Mouse (Mus musculus): ENCODE data around the gene Klhdc10. TPM values are rescaled to one million over a fixed set of nuclear protein-coding genes. Genes with fewer than 3 reads are reported as not detected.
"Not testable (repeated sequence)": the region's sequence is repeated elsewhere in the genome, so short reads cannot be mapped to it uniquely, and the experiment has no call there.

Klhdc10 gene
- 7.5 and 7.7 TPM in 2 replicates for total RNA-seq (2015; ENCODE audit: low replicate concordance)
- total RNA-seq (2017; ENCODE audit: low replicate concordance), result 12.1 and 18.4 TPM in 2 replicates

DNA sequence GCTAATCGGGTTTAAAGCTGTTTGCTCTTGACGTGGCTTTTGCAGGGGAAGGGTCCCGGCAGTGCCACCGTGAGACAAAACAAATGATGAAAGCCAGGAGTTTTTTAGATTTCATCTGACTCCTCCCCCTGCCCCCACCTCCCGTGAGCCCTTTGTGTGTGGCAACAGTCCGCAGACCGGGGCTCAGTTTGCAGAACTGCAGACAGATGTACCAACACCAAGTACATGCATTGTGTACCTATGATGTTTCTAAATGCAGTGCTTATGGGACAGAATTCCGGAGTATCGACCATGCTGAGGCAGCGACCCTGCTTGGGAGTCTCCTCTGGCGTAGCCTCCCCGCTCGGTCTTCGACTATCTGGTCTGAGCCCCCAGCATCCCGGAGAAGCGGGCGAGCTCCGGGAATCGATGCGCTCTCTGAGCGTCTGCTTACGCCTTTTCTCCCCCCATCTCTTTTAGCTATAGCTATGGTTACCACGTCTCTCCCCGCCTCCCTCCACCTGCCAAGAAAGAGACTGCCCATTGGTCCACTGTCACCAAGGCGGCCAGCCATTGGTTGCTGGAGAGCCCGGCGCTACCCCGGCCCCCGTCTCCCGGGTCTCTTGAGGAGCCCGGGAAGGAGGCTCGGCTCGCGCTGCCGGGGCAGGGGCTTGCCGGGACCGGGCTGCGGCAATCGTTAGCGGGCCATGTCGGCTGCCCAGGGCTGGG is at the start of gene Klhdc10:
Gene Klhdc10 (plus strand): TSS at position 561 of the 708 bp plus-strand sequence.
- ATAC-seq (replicated peaks; ENCODE audit: low FRiP score, poor library complexity, severe bottlenecking), result peak; percentile 96

DNA sequence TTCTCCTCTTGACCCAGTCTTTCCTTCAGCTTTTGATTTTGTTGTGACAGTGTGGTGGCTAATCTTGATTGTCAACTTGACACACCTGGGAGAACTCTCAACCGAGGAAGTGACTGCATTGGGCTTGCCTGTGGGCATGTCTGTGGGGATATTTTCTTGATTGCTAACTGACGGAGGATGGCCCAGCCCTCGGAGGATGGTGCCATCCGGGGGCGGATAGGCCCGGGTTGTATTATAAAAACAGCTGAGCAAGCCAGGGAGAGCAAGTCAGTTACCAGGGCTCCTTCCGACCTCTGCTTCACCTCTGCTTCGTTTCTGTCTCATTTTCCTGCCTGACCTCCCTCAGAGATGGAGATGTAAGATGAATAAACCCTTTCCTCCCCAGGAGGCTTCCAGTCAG is 48.9 kb upstream of the Klhdc10 start:
- no peak for ATAC-seq (replicated peaks; ENCODE audit: low FRiP score, poor library complexity, severe bottlenecking)

DNA sequence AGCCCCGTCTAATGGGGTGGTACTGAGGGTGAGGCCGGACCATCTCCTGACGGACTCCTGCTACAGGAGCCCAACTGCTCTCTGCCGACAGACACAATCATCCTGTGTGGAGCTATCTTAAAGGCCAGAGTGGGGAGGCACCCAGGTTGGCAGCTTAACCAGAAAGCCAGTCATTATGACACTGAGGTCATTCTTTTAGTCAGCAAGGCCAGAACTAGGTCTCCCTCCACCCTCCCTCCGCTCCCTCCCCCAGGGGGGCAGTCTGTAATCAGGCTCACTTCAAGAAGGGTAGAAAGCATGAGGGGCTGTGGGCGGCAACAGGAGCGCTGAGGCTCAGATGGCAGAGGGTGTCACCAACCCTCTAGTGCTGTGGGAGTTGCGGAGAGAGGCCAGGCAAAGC is 48.0 kb upstream of the Klhdc10 start:
- no peak for ATAC-seq (replicated peaks; ENCODE audit: low FRiP score, poor library complexity, severe bottlenecking)

DNA sequence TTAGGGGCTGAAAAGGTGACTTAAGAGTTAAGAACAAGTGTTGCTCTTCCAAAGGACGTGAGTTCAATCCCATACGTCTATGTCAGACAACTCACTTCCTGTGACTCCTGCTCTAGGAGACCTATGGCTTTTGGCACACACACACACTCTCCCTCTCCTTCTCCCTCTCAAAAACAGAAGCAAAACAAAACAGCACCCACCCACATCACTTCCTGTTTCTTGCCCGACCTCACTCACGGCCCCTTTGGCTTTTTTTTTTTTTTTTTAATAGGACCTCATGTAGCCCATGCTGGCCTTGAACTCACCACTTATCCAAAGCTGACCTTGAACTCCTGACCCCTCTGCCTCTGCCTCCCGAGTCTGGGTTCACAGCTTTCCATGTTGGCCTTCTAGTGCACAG is 46.9 kb upstream of the Klhdc10 start:
- ATAC-seq (replicated peaks; ENCODE audit: low FRiP score, poor library complexity, severe bottlenecking), result no peak

DNA sequence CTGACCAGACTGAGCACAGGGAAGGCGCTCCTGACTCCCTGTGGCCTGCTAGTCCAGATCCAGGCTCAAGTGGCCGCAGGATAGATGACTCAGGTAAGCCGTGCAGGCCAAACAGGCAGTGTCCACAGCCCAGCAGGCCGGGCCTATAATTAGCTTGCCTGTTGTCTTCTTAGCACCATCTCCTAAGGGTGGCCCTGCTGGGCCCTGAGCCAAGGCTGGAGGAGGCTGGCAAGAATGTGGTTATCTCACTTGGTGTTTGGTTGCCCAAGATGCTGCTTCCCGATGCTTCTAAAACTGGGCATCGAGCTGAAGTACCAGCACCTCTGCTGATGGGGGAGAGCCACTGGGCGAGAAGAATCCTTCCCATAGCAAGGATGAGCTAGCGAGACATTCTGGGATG is 46.0 kb upstream of the Klhdc10 start:
- ATAC-seq (replicated peaks; ENCODE audit: low FRiP score, poor library complexity, severe bottlenecking), result peak; percentile 83

DNA sequence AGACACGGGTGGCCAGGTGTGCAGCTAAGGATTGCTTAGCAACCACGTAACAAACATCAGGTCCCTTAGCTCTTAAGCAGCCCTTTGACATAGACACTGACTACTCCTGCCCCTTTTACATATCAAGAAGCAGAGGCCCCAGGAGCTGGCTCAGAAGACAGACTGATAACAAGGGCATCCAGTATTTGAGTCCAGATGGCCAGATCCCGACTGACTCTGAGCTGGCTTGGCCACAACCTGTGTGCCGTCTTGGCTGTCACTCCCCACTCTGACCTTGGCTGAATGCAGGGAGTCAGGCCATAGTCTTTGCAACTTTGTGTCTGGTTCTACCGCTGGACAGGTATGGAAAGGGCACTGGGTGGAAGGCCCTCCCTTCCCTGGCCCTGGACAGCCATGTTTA is 45.5 kb upstream of the Klhdc10 start:
- peak; percentile 54 for ATAC-seq (replicated peaks; ENCODE audit: low FRiP score, poor library complexity, severe bottlenecking)

DNA sequence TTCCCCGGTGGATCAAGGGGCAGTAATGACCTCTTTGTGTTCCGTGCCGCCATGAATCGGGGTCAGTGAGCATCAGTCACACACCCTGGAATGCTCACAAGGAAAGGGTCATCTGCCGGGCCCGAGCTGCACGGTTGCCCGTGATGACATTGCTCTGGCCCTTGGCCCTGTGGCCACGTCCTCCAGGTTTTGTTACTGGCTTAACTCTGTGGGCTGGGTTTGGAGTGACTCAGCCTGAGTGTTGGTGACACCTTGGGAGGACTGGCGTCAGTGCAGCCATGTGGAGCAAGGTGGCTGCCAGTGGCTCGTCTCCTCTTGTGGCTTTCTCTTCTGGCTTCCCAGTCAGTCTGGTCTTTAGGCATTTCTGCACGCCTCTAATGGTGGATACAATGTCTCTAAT is 45.0 kb upstream of the Klhdc10 start:
- ATAC-seq (replicated peaks; ENCODE audit: low FRiP score, poor library complexity, severe bottlenecking), result peak; percentile 50

DNA sequence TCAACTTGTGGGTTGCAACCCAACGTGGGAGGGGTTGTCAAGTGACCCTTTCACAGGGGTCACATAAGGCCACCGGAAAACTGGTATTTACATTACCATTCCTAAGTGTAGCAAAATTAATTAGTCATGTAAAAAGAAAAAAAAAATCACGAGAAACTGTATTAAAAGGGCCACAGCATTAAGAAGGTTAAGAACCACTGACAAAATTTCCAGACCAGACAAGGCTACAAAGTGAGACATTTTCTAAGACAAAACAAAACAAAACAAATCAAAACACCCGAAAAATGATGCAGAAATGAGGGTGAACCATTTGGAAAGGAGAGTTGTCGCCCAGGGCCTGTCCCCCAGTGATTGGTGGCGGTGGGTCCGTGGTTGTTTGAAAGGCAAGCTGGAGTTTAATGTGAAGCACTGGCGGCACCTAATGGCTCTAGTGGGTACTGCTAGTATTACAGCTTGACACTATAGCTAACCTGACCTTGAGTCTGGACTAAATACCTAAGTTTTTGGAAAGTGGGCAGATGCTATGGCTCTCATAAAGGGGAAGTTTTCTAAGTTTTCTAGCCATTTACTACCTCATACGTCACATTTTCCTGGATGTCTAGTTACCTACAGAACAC is 44.0 kb upstream of the Klhdc10 start:
- ATAC-seq (replicated peaks; ENCODE audit: low FRiP score, poor library complexity, severe bottlenecking), result peak; percentile 69

DNA sequence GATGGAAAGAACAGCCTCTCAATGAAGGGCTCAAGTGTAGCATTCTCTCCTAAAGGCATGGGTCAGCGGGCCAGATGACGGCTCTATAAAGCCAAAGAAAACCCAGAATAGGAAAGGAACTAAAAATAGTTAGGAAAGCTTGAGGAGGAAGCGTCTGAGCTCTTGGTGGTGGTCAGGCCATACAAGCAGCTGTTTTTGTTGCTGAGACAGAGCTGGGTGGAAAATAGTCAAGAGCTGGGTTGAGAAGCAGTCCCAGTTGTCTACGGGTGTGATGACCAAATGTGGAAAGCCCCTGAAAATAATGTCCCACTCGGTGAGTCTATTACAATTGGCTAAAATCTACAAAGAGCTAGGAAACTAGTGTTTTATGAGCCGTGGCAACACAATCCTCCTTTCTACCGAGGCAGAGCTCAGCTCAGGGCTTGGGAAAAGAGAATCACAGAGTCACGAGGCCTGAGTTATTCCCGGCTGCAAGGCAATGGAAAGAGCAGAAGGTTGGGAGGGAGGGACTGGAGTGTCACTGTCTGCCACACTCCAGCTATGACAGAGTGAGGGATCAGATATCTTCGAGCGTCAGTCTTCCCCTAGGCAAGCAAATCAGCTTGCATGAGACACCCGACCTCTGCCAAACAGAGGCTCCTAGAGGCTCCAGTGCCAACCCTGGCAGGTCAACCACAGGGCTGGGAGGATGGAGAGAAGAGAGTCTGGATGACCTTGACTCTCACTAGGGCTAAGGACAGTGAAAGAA is 41.7 kb upstream of the Klhdc10 start:
- no peak for ATAC-seq (replicated peaks; ENCODE audit: low FRiP score, poor library complexity, severe bottlenecking)

DNA sequence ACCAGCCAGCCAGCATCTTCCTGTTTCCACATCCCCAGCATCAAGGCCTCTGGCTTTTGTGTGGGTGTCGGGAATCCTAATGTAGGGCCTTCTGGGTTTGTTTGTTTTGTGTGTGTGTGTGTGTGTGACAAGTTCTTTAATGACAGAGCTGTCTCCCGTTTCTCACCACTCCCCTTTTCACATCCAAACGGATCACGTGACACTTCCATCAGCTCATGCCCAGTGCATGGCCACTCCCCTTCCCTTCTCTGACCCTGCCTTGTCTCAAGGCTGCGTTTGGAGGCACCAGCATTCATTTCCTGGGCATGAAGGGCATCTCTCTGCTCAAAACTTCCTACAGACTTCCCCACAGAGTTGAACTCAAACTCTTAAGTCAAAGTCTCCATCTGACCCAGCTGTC is 37.9 kb upstream of the Klhdc10 start:
- ATAC-seq (replicated peaks; ENCODE audit: low FRiP score, poor library complexity, severe bottlenecking), result no peak

DNA sequence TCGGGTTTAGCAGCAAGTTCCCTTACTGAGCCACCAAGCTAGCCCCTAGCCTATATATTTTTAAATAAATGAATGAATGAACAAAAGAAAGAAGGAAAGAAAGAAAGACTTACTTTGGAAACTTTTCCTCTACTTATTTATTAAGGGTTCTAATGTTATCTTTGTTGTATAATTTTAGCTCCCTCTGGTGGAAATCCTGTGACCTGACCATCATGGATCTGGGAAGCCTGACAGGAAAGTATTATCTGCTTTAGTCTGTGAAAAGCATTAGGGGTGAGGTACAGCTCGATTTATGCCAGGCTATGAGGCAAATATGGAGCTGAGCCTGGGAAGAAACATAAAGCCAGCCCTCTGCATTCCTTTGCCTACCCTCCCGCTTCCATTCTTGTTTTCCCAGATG is 32.4 kb upstream of the Klhdc10 start:
- ATAC-seq (replicated peaks; ENCODE audit: low FRiP score, poor library complexity, severe bottlenecking), result no peak

DNA sequence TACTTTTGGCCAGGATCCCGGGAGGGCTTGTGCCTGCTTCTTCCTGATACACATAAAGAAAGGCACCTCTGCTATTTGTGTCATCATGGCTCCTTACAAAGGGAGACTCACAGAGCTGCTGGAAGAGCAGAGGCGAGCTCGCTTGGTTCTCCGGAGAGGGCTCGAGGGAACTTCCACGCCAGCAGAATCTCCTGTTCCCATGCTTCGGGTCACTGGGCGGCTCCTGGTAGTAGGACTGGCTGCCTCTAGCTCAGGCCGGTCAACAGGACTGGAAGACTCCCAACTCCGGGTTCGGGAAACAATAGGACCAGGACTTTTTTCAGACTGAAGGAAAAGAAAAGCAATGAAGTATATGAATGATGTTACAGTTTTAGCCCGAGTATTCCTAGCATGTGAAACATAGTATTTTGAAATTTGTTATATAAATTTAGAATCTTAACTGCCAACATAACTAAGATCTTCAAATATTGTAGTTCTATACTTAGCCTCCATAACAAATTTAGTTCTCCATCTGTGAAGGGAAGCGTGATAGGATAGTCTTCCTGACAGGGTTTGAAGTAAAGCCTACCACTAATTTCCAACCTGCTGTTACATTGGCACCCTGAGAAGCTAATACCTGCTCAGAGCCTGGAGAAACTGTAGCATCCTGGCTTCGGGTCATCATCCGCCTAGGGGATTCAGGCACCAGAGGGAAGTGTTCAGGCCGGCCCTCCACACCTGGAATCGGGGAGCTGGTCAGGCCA is 28.9 kb upstream of the Klhdc10 start:
- no peak for ATAC-seq (replicated peaks; ENCODE audit: low FRiP score, poor library complexity, severe bottlenecking)

DNA sequence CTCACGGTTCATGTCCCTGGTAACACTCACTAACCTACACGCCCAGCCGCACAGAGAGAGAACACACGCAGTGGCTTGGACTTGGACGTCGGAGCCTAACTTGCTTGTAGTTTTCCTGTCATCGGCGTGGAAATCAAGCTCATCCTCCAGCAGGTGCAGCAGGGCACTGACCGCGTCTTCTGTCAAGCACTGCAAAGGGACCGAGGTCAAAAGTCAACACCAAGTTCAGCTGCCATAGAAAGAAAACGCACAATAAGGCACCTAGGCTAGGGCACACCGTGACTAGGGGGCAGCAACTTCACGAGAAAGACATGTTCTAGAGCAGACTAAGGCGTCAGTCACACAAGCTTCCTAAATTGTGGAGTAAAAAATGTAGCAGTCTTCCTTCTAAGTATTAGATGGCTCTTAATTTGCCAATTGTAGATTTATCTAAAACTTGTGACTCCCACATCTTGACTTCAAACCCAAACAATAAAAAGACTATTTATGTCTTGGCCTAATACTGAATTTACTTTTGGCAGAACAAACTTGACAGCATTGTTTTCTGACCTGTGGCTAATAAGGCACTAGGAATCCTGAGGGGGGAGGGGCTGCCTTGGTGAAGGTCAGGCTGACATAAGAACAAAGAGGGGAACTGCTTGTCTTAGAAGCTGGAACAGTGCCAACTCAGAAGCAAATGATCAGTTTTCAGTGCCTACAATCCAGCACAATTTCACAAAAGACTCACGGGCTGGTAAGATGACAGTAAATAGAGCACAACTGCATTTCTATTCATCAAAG is 26.7 kb upstream of the Klhdc10 start:
- no peak for ATAC-seq (replicated peaks; ENCODE audit: low FRiP score, poor library complexity, severe bottlenecking)

DNA sequence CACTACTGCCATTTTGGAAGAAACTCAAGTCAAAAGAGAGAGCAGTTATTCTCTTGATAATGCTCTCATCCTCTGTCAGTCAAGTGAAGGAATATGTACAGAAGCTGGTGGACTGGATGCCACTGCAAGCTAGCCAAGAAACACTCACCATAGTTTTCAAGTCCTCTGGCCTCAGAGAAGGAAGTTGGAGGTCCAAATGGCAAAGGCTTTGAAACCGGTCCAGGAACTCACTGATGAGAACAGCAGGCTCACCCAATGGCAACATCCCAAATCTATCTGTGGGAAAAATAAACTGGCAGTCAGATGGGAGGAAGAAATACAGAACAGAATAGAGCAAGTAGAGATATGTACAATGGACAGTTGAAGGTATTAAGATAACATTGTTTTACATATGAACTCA is 25.9 kb upstream of the Klhdc10 start:
- no peak for ATAC-seq (replicated peaks; ENCODE audit: low FRiP score, poor library complexity, severe bottlenecking)

DNA sequence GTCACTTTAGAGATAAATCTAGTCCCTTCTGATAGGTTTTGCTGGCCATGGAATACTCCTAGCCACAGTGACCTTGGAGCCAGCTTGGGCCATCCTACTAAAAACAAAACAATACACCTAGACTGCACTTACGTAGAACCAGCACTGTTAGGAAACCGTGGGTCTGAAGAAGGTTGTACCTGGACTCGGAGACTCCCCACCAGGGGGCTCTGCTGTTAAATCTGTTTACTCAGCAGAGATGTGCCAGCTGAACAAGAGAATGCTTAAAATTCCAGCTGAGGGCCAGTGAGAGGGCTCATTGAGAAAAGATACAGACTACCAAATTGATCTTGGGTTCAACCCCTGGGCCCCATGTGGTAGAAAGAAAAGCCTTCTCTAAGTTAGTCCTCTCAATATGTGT is 20.6 kb upstream of the Klhdc10 start:
- no peak for ATAC-seq (replicated peaks; ENCODE audit: low FRiP score, poor library complexity, severe bottlenecking)

DNA sequence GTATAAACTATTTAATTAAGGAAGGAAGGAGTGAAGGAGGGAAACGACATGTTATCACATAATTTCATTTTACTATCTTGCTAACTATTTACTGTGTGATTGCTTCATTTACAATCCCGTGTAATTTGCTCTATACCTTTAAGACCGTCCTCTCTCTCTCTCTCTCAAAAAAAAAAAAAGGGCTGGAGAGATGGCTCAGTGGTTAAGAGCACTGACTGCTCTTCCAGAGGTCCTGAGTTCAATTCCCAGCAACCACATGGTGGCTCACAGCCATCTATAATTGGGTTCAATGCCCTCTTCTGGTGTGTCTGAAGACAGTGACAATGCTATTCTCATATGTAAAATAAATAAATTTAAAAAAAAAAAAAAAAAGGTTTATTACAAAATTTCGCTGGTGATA is 11.4 kb upstream of the Klhdc10 start:
- not testable (repeated sequence) for ATAC-seq (replicated peaks; ENCODE audit: low FRiP score, poor library complexity, severe bottlenecking)

DNA sequence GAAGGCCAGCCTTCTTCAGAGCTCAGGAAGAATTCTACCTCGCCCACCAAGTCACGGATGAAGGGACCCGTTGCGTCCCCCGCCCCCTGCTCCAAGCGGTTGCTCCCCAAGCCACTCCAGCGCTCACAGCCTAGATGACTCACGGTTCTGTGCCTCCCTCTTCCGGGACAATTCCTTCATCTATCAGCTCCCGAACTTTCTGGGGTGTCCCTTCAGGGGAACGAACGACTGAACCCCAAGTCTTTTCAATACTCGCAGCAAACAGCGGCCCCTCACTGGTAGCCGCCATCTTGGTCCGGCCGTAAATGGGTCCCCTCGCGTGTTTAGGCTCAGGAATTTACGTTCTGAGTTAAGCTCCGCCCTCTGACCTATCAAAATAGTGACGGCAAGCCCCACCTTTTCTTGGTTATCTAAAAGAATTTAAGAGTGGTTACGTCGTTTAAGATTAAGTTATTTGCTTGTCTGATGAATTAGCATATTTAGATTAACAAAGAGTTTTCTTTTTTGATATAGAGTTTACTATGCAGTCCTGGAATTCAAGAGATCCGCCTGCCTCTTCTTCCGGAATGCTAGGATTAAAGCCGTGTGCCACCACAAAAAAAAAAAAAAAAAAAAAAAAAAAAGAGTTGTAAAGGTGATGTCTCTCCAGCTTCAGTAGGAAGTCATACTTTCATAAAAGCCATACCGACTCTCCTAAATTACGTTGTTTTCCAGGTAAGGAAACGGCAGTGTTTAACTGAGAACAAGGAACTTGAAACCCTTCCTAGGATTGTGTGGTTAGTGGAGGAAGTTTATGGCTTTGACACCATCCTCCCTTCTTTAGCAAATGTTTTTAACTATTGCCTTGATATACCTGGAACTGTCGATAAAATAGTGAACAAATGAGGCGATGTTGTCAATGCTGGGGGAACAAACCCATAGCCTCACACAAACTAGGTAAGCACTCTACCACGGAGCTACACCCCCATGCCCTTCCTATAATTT is 10.7 kb upstream of the Klhdc10 start, which contains the start of gene Zc3hc1:
Gene Zc3hc1 (minus strand): TSS at position 315 of the 984 bp plus-strand sequence.
- ATAC-seq (replicated peaks; ENCODE audit: low FRiP score, poor library complexity, severe bottlenecking), result peak; percentile 100

DNA sequence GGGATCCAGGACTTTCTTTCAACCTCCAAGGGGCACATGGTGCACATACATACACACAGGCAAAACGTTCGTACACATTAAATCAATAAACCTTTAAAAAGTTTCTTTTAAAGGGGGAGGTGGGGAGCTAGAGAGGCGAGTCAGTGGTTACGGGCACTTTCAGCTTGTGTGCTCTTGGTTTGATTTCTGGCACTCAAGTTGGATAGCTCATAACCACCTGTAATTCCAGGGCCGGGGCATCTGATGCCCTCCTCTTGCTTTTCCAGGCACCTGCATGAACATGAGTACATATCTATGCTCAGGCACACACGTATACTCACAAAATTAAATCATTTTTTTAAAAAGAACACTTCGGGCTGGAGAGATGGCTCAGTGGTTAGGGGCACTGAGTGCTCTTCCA is 9.7 kb upstream of the Klhdc10 start:
- no peak for ATAC-seq (replicated peaks; ENCODE audit: low FRiP score, poor library complexity, severe bottlenecking)

Measured in erythroblast, adult 5-6 weeks (primary cell).